Mouse (Mus musculus) embryonic facial prominence, embryonic 13.5 days (tissue): Measurements from ENCODE around the gene Itga4. TPM values are rescaled to one million over a fixed set of nuclear protein-coding genes. Genes with fewer than 3 reads are reported as not detected.

Experiments
- ATAC-seq: fragments of 200-750 bp; cut with Nextera tagmentation; 2 replicates; pipeline ENCODE4 v1.8.0; 2017; ENCODE audit warnings: low read depth; ENCODE audit not compliant: insufficient number of reproducible peaks, insufficient read depth, low FRiP score, low TSS enrichment
- H3K27ac ChIP-seq: fragments of 300-500 bp; sonication (generic); 2 replicates; pipeline ENCODE4 v1.5.1; 2015; ENCODE audit warnings: moderate library complexity, mild to moderate bottlenecking, inconsistent platforms
- H3K27me3 ChIP-seq: fragments of 300-500 bp; sonication (generic); 2 replicates; pipeline ENCODE4 v1.6.1; 2015; ENCODE audit warnings: mild to moderate bottlenecking, inconsistent platforms
- H3K36me3 ChIP-seq: fragments of 300-500 bp; sonication (generic); 2 replicates; pipeline ENCODE4 v1.6.1; 2015; ENCODE audit warnings: mild to moderate bottlenecking, inconsistent platforms
- H3K4me1 ChIP-seq: fragments of 300-500 bp; sonication (generic); 2 replicates; pipeline ENCODE4 v1.6.1; 2015; ENCODE audit warnings: inconsistent platforms
- H3K4me2 ChIP-seq: fragments of 300-500 bp; sonication (generic); 2 replicates; pipeline ENCODE4 v1.6.1; 2015; ENCODE audit warnings: moderate library complexity, mild to moderate bottlenecking, inconsistent platforms
- H3K4me3 ChIP-seq: fragments of 300-500 bp; sonication (generic); 2 replicates; pipeline ENCODE4 v1.5.1; 2015; ENCODE audit warnings: mild to moderate bottlenecking, inconsistent platforms
- H3K9ac ChIP-seq: fragments of 300-500 bp; sonication (generic); 2 replicates; pipeline ENCODE4 v1.6.1; 2015; ENCODE audit warnings: mild to moderate bottlenecking, inconsistent platforms
- H3K9me3 ChIP-seq: fragments of 300-500 bp; sonication (generic); 2 replicates; pipeline ENCODE4 v1.6.1; 2016; ENCODE audit warnings: inconsistent platforms
- WGBS: fragments of 180-500 bp; shearing (Covaris S2); methylation state at CpG from one replicate; pipeline ENCODE4 v1.1.7; 2015; ENCODE audit warnings: mixed read lengths; 5-methylcytosine and 5-hydroxymethylcytosine counted together
- polyA plus RNA-seq: library from polyadenylated mRNA; unstranded; fragments of >200 nt; fragmentation: Nextera tagmentation; extraction: Ambion mirVana; gene quantifications from 2 replicates; pipeline ENCODE4 v1.2.1, GENCODE M21; 2015

The Itga4 gene
- polyA plus RNA-seq, 1 experiment from 2014 or later = 6.5 TPM

DNA sequence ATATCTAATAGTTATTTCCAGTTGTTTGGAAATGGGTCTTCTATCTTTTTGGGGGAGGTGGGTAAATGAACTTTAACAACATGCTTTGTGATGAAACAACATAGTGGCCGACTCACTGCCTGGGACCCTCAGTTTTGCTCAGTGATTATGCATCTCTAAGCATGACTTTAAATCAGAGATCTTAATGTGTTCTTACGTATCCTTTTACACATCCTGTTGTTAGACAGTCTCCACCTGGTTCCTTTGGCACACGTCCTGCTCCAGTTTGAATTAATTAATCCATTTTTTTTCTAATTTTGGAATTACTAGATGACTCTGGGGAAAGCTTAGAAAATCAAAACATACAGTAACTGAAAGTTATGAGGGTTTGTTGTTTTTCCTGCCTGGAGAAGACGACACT, 57.3 kb downstream of the Itga4 start:
- no peak for ATAC-seq
- no peaks in the 10 kb centered on the region for H3K9me3 ChIP-seq
- H3K27ac ChIP-seq = no peak overlapping the region
- H3K27me3 ChIP-seq = no peaks in the 10 kb centered on the region
- no peaks in the 10 kb centered on the region for H3K36me3 ChIP-seq
- no peak overlapping the region for H3K4me3 ChIP-seq
- H3K4me1 ChIP-seq = peaks cover 13% of the 10 kb centered on the region
- WGBS = 64% methylated on average over 4 of the region's 4 CpGs
- H3K4me2 ChIP-seq = no peak overlapping the region
- H3K9ac ChIP-seq = no peak overlapping the region

DNA sequence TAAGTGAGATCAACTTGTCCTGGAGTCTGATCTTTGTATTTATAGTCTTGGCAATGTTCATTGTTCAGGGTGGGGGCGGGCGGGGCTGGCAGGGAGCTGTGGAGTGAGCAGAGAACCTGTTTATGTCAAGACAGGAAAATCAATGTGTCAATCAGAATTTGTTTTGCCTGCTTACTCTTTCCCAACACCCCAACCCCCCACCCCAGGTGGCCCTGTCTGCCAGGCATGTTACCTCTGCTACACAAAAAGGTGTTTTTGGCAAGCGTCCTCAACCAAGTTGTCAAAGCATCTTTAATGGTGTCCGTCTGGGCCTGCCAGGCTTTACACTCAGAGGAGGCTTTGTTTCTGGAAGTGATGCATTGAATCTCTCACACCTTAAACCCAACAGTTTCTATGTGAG, 59.9 kb downstream of the Itga4 start:
- Histone ChIP-seq H3K9me3 (no peaks in the 10 kb centered on the region), H3K9ac (no peak overlapping the region), H3K27me3 (no peaks in the 10 kb centered on the region), H3K4me2 (no peak overlapping the region), H3K36me3 (no peaks in the 10 kb centered on the region; the same call in 1 of the 2 replicates), H3K27ac (no peak overlapping the region; the same call in 1 of the 2 replicates), H3K4me3 (no peak overlapping the region), H3K4me1 (peaks cover 10% of the 10 kb centered on the region)
- 82% methylated on average over 4 of the region's 4 CpGs for WGBS
- ATAC-seq = 0 out of 2 replicates have a peak, but pooled peaks have one; percentile 43

DNA sequence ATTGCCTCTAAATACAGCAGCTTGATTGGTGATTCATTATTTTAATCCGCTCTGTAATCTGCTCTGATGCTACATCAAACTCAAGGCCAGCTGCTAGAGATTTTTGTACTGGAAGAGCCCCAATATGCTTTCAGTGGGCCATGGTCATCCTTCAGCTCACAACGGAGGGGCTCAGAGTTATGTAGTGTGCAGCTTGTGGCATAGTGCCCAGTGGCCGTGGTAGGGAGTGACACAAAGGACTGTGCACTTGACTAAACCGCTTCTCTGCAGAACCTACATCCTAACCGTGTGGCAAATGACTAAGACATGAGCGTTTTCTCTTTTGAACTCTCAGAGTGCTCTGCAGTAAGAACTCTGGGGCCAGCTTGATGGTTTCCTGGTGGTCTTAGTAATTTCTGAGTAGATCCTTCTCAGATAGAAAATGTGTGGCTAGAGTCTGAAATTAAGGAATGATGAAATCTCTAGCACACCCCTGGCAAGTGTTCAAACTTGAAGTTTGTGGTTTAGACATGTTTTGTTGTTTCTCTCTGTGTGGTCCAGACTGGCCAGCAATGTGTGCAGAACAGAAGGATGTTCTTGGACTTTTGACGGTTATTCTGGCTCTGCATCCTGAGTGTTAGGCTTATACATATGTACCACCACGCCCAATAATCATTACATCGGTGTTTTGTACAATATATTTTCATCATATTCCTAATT, 61.1 kb downstream of the Itga4 start:
- no peak for ATAC-seq
- Histone ChIP-seq H3K9me3 (no peaks in the 10 kb centered on the region), H3K27ac (peak overlapping the region; percentile 28; the same call in 1 of the 2 replicates), H3K9ac (no peak overlapping the region), H3K4me3 (no peak overlapping the region), H3K36me3 (no peaks in the 10 kb centered on the region; the same call in 1 of the 2 replicates), H3K4me2 (no peak overlapping the region), H3K4me1 (peaks cover 10% of the 10 kb centered on the region), H3K27me3 (no peaks in the 10 kb centered on the region)
- 75% methylated on average over 9 of the region's 9 CpGs for WGBS

DNA sequence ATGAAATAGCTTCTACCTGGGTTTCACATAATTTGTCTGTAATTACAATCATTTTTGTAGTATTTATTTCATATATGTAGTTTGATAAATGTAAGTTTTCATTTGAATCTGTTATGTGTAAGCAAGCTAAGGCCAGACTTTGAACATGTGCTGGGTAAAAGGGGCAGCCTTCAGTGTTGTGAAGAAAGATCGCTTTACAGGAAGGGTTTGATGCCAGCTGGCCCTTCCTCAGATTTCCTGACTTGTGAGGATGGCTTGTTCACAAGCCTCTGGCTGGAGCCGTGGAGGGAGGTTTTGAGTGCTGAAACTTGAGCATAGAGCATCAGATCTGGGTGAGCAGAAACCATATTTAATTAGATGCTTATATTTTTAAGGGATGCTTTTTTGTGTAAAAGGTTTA, 72.9 kb downstream of the Itga4 start:
- ATAC-seq = no peak

DNA sequence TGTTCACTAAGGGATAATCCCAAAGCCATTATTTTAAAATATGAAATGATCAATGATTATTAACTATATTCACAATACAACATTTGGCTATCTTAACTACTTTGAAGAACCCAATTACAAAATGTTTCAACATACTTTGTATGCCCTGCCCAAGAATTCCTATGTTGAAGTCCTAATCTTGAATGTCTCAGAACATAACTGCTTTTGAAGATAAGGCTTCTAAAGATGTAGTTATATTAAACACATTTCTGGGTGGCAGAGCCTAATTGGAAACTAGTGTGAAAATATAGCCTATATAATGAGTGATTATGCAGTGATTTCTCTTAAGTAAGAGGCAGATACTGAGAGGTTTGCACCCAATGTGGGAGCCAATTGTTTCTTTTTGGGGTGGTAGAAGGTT, 79.4 kb downstream of the Itga4 start:
- no peaks in the 10 kb centered on the region for H3K4me1 ChIP-seq
- no peaks in the 10 kb centered on the region for H3K9me3 ChIP-seq
- H3K27ac ChIP-seq = no peak overlapping the region
- no peaks in the 10 kb centered on the region for H3K36me3 ChIP-seq
- no peak for ATAC-seq
- H3K4me2 ChIP-seq = no peak overlapping the region
- no peak overlapping the region for H3K4me3 ChIP-seq
- no peak overlapping the region for H3K9ac ChIP-seq
- H3K27me3 ChIP-seq = no peaks in the 10 kb centered on the region

More for the DNA sequence above, 72.9 kb downstream of the Itga4 start:
- Histone ChIP-seq H3K9me3 (no peaks in the 10 kb centered on the region), H3K4me2 (no peak overlapping the region), H3K9ac (no peak overlapping the region), H3K36me3 (no peaks in the 10 kb centered on the region), H3K27ac (no peak overlapping the region), H3K27me3 (no peaks in the 10 kb centered on the region), H3K4me3 (no peak overlapping the region), H3K4me1 (no peaks in the 10 kb centered on the region)
- 20% methylated on average over 2 of the region's 2 CpGs for WGBS

DNA sequence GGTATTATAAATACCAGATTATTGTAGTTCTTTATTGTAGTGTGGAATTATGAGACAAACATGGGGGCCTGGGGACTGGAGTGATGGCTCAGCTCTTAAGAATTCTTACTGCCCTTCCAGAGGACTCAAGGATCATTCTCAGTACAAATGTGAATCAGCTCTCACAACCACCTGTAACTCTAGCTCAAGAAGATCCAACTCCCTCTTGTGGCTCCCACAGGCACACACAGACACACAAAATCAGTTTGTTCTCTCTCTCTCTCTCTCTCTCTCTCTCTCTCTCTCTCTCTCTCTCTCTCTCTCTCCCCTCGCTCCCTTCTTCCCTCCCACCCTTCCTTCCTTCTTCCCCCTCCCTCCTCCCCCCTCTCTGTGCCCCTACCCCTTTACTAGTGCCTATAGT, 80.9 kb downstream of the Itga4 start:
- ATAC-seq = no peak
- Histone ChIP-seq H3K4me3 (no peak overlapping the region), H3K4me1 (no peaks in the 10 kb centered on the region), H3K9ac (no peak overlapping the region), H3K27me3 (no peaks in the 10 kb centered on the region), H3K27ac (no peak overlapping the region), H3K36me3 (no peaks in the 10 kb centered on the region), H3K9me3 (no peaks in the 10 kb centered on the region), H3K4me2 (no peak overlapping the region)
- WGBS = 69% methylated on average over 1 of the region's 1 CpGs

DNA sequence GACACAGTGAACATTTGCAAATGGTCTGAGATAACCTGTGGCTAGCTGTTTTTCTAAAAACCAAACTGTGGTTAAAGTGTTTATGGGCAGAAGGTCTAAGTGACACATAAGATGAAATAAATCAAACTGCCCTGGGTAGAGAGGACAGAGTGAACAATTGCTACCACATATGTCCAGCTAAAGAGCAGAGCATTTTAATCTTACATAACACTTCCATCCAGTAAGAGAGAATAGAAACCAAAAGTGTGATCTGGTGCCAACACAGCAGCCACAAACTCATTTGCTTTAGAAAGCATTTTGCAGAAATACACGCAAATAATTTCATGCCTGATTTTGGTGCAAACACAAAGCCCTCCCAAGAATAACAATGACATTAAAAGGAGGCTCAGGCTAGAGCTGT, 83.8 kb downstream of the Itga4 start:
- ATAC-seq = no peak
- Histone ChIP-seq H3K9ac (no peak overlapping the region), H3K27ac (no peak overlapping the region), H3K36me3 (no peaks in the 10 kb centered on the region), H3K27me3 (no peaks in the 10 kb centered on the region), H3K4me1 (no peaks in the 10 kb centered on the region), H3K4me3 (no peak overlapping the region), H3K9me3 (no peaks in the 10 kb centered on the region), H3K4me2 (no peak overlapping the region)
- 62% methylated on average over 1 of the region's 1 CpGs for WGBS

DNA sequence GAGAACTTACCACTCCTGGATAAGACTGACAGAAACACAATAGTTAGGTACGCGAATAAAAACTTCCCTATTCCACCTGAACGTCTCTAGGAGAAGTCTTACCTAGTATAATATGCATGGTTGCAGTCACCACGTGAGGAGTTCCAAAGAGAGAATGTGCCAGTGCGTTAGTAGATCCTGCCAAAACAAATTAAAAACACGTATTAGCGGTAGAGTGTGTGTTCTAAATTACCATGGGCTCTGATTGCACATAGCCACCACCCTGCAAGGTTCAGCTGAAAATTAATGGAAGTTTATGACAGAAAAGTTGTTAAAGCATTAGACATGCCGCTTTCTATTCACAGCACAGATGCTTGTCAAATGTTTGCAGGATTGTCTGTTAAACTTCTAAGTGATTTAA, 87.9 kb downstream of the Itga4 start:
- no peaks in the 10 kb centered on the region for H3K36me3 ChIP-seq
- no peak overlapping the region for H3K9ac ChIP-seq
- no peak for ATAC-seq
- no peak overlapping the region for H3K27ac ChIP-seq
- no peak overlapping the region for H3K4me2 ChIP-seq
- 74% methylated on average over 8 of the region's 8 CpGs for WGBS
- H3K9me3 ChIP-seq = no peaks in the 10 kb centered on the region
- no peak overlapping the region for H3K4me3 ChIP-seq
- H3K27me3 ChIP-seq = no peaks in the 10 kb centered on the region
- no peaks in the 10 kb centered on the region for H3K4me1 ChIP-seq

DNA sequence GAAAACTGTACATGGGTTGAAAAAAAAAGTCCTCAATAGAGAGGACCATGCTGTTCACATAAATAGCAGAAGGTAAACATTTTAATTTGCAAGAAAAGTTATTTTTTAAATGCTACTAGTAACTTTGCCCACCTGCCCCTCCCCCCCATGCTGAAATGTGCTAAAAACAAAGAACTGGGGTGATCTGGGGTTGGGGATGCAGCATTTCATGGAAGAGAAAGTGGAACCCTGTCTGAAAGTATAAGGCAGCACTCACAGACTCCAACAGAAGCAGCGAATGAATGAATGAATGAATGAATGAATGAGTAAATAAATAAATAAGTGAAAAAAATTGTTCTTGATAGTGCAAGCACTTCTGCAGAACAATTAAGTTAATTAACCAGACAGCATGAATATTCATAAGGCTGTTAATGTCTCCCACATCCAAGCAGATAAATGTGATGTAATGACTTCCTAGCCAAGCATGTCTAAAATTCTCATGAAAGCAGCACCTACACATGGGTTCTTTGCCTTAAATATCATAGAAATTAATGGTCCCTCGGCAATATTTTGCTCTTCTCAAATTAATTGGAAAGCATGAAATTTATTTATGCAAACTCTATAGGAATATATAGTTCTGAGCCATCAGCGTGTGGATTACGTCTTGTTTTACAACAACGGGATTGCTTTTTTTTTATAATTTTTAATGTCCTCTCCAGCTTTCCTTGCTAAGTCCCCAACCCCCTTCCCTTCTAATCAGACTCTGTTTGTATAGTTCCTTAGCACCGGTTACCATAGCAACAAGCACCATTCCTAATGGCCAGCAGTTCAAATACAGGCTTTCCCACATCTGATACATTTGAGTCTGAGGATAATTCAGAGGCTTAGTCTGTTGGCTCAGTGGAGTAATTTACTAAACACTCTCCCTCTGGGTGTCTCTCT, 96.2 kb downstream of the Itga4 start:
- WGBS = 68% methylated on average over 6 of the region's 6 CpGs
- H3K27ac ChIP-seq = no peak overlapping the region
- H3K4me3 ChIP-seq = no peak overlapping the region
- no peak overlapping the region for H3K4me2 ChIP-seq
- H3K9me3 ChIP-seq = no peaks in the 10 kb centered on the region
- H3K4me1 ChIP-seq = no peaks in the 10 kb centered on the region
- no peak for ATAC-seq
- no peaks in the 10 kb centered on the region for H3K36me3 ChIP-seq
- no peak overlapping the region for H3K9ac ChIP-seq
- H3K27me3 ChIP-seq = no peaks in the 10 kb centered on the region

DNA sequence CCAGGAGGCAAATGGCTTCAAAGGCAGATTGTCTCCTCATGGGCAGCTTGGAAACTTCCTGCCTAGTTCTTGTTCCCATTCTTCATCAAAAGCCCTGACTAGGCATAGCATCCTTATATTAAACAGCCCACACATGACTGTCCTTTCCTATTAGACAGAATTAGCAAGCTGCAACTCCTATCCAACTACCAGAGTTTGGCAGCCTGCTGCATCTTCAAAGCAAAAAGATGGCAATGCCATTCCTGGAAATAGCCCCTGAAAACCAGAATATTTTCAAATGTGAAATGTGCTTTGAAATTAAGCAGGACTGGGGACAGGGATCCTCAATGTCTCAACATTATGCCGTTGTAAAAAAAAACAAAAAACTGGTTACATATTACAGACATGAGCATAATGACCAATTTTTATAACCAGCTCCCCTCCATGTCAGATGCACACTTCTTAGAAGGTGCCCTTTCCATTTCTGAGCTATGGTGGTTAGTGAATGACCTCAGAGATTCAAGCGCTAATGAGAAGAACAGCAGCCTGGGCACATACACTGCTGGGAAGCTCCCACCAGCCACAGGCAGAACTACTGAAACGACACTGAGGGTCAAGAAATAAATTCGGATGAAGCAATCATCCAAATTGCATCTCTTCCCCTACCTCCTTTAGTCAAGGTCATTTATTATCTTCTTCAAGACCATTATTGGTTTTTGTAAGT, 97.0 kb downstream of the Itga4 start:
- 72% methylated on average over 4 of the region's 4 CpGs for WGBS
- no peak overlapping the region for H3K27ac ChIP-seq

DNA sequence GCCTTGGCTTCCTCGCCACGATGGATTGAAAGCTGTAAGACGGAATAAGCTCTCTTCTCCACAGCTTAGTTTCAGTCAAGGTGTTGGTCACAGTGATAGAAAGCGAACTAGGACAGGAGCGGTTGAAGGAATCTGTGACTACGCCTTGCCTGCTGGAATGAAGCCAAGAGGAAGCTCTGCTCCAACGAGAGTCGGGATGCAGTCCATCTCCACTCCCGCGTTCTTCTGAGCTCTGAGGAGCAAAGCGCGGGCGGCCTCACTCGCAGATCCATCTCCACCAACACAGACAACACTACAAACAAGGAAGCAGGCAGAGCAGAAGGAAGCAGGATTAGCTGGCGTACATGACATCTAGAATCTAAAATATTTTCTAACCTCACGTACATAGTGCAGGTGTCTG, 99.5 kb downstream of the Itga4 start:
- Histone ChIP-seq H3K4me1 (no peaks in the 10 kb centered on the region), H3K9me3 (no peaks in the 10 kb centered on the region), H3K27me3 (no peaks in the 10 kb centered on the region), H3K4me2 (no peak overlapping the region), H3K27ac (no peak overlapping the region), H3K4me3 (no peak overlapping the region), H3K36me3 (no peaks in the 10 kb centered on the region), H3K9ac (no peak overlapping the region)
- no peak for ATAC-seq
- 93% methylated on average over 16 of the region's 16 CpGs for WGBS

More for the DNA sequence above, 97.0 kb downstream of the Itga4 start:
- ATAC-seq = no peak
- Histone ChIP-seq H3K4me2 (no peak overlapping the region), H3K9ac (no peak overlapping the region), H3K9me3 (no peaks in the 10 kb centered on the region), H3K4me3 (no peak overlapping the region), H3K4me1 (no peaks in the 10 kb centered on the region), H3K27me3 (no peaks in the 10 kb centered on the region), H3K36me3 (no peaks in the 10 kb centered on the region)
